Mouse (Mus musculus): Measurements from ENCODE around the gene Ccdc92b. TPM values are rescaled to one million over a fixed set of nuclear protein-coding genes. Genes with fewer than 3 reads are reported as not detected.

Ccdc92b gene
- total and polyA plus RNA-seq, 3 experiments = not detected

GRCm38 (mm10) chr11:74649095-74649646 lies 29.8 kb downstream of the Ccdc92b start, which contains the start of gene Cluh:
Cluh (plus strand) TSS chr11:74649495.
- Histone ChIP-seq H3K27me3 (replicated peaks) (peaks cover under 1% of the 10 kb centered on the region), H3K9me3 (replicated peaks; ENCODE audit: low read length) (no peaks in the 10 kb centered on the region), H3K4me3 (replicated peaks in 1 of 3; ENCODE audit: low read depth in 2 of 3, low read length in 2 of 3, poor library complexity in 1 of 3) (peak within 1 kb of the TSS; percentile 86 to 96 (median 94)), H3K36me3 (replicated peaks in 1 of 2; ENCODE audit: control insufficient read depth in 1 of 2, insufficient read depth in 1 of 2, low read length in 1 of 2) (peaks cover 0 to 35% of the 10 kb centered on the region in 2 experiments), H3K4me1 (ENCODE audit: control insufficient read depth in 1 of 2, insufficient read depth in 2 of 2) (peaks cover 37 to 58% of the 10 kb centered on the region in 2 experiments), H3K4me2 (ENCODE audit: insufficient read depth, low read depth, poor library complexity, severe bottlenecking) (peak within 1 kb of the TSS; percentile 73), H3K9ac (ENCODE audit: insufficient read depth, low read depth) (peak within 1 kb of the TSS; percentile 87), H3K79me2 (replicated peaks; ENCODE audit: control insufficient read depth, extremely low read depth, insufficient read depth, poor library complexity, severe bottlenecking) (peaks cover 49% of the 10 kb centered on the region), H3K27ac (ENCODE audit: insufficient read depth, low read depth) (peak within 1 kb of the TSS; percentile 28; the same call in 1 of the 2 replicates)
- peak; percentile 99 for DNase-seq (ENCODE audit: extremely low read depth)
- in situ Hi-C loops (cut with MboI; ENCODE audit: low pct_ligation_motif_present, low pct_unique_long_range_greater_than_20kb, low sequenced_read_pairs) (loop anchor here (5.0 to 25.0 kb wide), 2 partner anchors 178 to 513 kb away; partner anchors contain the start of gene Hic1), dilution Hi-C loops (cut with MboI; ENCODE audit: extremely low pct_ligation_motif_present, extremely low pct_unique_long_range_greater_than_20kb, low sequenced_read_pairs) (no loop called here)
- TF ChIP-seq JUND (conservative IDR thresholded peaks at IDR 0.05; ENCODE audit: low read depth, low read length) (no peak; the same call in 1 of the 2 replicates), POLR2AphosphoS2 (IDR thresholded peaks at IDR 0.05; ENCODE audit: low read depth, low read length) (peak; percentile 78; the same call in 1 of the 2 replicates), TBP (conservative IDR thresholded peaks at IDR 0.05; ENCODE audit: low read depth, low read length) (peak; percentile 81), ZC3H11A (IDR thresholded peaks at IDR 0.05; ENCODE audit: low read depth, low read length) (no peak), ELF1 (IDR thresholded peaks at IDR 0.05; ENCODE audit: low read depth, low read length) (peak; percentile 97), UBTF (IDR thresholded peaks at IDR 0.05; ENCODE audit: low read depth, low read length) (peak; percentile 57; the same call in 1 of the 2 replicates), MXI1 (IDR thresholded peaks at IDR 0.05; ENCODE audit: low read depth, low read length) (peak; percentile 100), MYC (IDR thresholded peaks at IDR 0.05; ENCODE audit: low read depth, low read length) (peak; percentile 94), KAT2A (IDR thresholded peaks at IDR 0.05; ENCODE audit: insufficient replicate concordance, low read length) (peak; percentile 91), ZKSCAN1 (IDR thresholded peaks at IDR 0.05; ENCODE audit: borderline replicate concordance, low read depth, low read length) (no peak), MAX (IDR thresholded peaks at IDR 0.05; ENCODE audit: low read length) (peak; percentile 94; the same call in 1 of the 2 replicates), ZMIZ1 (IDR thresholded peaks at IDR 0.05; ENCODE audit: low read depth, low read length) (peak; percentile 83), SIN3A (IDR thresholded peaks at IDR 0.05; ENCODE audit: low read length) (peak; percentile 99), NELFE (IDR thresholded peaks at IDR 0.05; ENCODE audit: low read depth, low read length) (peak; percentile 68), RAD21 (IDR thresholded peaks at IDR 0.05; ENCODE audit: low read depth, low read length) (no peak), PAX5 (IDR thresholded peaks at IDR 0.05; ENCODE audit: low read length) (no peak), BHLHE40 (IDR thresholded peaks at IDR 0.05; ENCODE audit: low read depth, low read length) (peak; percentile 23; the same call in 1 of the 2 replicates), E2F4 (IDR thresholded peaks at IDR 0.05; ENCODE audit: insufficient replicate concordance, low read depth, low read length) (peak; percentile 67; the same call in 1 of the 2 replicates), USF1 (IDR thresholded peaks at IDR 0.05; ENCODE audit: low read depth, low read length) (peak; percentile 93), MAFK (IDR thresholded peaks at IDR 0.05; ENCODE audit: insufficient replicate concordance, low read length) (no peak), ZNF384 (IDR thresholded peaks at IDR 0.05; ENCODE audit: low read depth, low read length) (no peak), JUN (IDR thresholded peaks at IDR 0.05; ENCODE audit: insufficient read depth, low read depth, low read length) (0 out of 2 replicates have a peak, but pooled peaks have one; percentile 26), SMC3 (IDR thresholded peaks at IDR 0.05; ENCODE audit: low read depth, low read length) (no peak), ETS1 (conservative IDR thresholded peaks at IDR 0.05; ENCODE audit: low read depth, low read length) (0 out of 2 replicates have a peak, but pooled peaks have one; percentile 25), IRF4 (IDR thresholded peaks at IDR 0.05; ENCODE audit: low read depth, low read length) (peak; percentile 75; the same call in 1 of the 2 replicates), HCFC1 (IDR thresholded peaks at IDR 0.05; ENCODE audit: low read depth, low read length) (peak; percentile 93), CHD2 (IDR thresholded peaks at IDR 0.05; ENCODE audit: low read length) (peak; percentile 94), MEF2A (IDR thresholded peaks at IDR 0.05; ENCODE audit: borderline replicate concordance, low read depth, low read length) (peak; percentile 78; the same call in 1 of the 2 replicates), RCOR1 (conservative IDR thresholded peaks at IDR 0.05; ENCODE audit: low read depth, low read length) (no peak), NRF1 (IDR thresholded peaks at IDR 0.05; ENCODE audit: low read depth, low read length) (peak; percentile 69), EP300 (IDR thresholded peaks at IDR 0.05; ENCODE audit: low read length) (no peak), MAZ (IDR thresholded peaks at IDR 0.05; ENCODE audit: low read depth, low read length) (peak; percentile 100), TCF12 (IDR thresholded peaks at IDR 0.05; ENCODE audit: low read depth, low read length) (peak; percentile 47; the same call in 1 of the 2 replicates), USF2 (conservative IDR thresholded peaks at IDR 0.05; ENCODE audit: low read depth, low read length) (peak; percentile 75), POLR2A (IDR thresholded peaks at IDR 0.05; ENCODE audit: low read depth, low read length) (peak; percentile 75), GABPA (IDR thresholded peaks at IDR 0.05; ENCODE audit: insufficient replicate concordance, low read depth, low read length) (peak; percentile 28; the same call in 1 of the 2 replicates)

All from CH12.LX (cell line).